Mouse (Mus musculus) adrenal gland, postnatal 0 days (tissue): ENCODE data around the gene Dlk1. TPM values are rescaled to one million over a fixed set of nuclear protein-coding genes. Genes with fewer than 3 reads are reported as not detected.

Experiments
- polyA plus RNA-seq: library from polyadenylated mRNA; unstranded; fragments of >200 nt; fragmentation: Nextera tagmentation; extraction: Ambion mirVana; gene quantifications from 2 replicates; pipeline ENCODE4 v1.2.1, GENCODE M21; 2015

Dlk1 gene
- polyA plus RNA-seq: 605 and 719 TPM in 2 replicates

DNA sequence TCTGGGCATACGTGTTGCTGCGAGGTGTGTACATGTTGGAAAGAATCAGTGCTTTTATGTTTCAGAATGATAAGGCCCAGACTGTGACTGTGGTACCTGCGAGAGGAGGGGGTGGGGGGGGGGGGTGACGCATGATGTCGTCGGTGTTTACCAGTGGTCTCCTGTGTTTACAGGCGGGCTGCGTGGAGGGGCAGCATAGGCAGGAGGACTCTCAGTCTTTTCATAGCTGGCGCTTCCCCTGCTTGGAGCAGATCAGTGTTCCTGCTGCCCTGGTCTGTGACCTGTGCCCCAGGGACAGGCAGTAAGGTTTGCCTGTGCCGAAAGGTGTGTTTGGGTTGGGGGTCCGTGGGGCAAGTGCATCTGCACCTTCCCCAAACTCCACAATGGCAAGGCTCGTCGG, at the start of gene Dlk1:
Gene Dlk1 (plus strand): TSS at position 232 of the 400 bp plus-strand sequence.

Other genes starting within 250 kb of the Dlk1 start
- gene Rtl1, start 147.5 kb downstream of the Dlk1 start, polyA plus RNA-seq: 0.95 and 1.6 TPM in 2 replicates